Mouse (Mus musculus) lung, postnatal 10 days (tissue): Measurements from ENCODE around the gene Cenpb.
"Not testable (repeated sequence)": the region's sequence is repeated elsewhere in the genome, so short reads cannot be mapped to it uniquely, and the experiment has no call there.

Experiments
- DNase-seq: peaks from one replicate; pipeline ENCODE4 v3.0.0; 2021

The Cenpb gene

GRCm38 (mm10) chr2:131179990-131180587 is at the start of gene Cenpb:
TSS of gene Cenpb (minus strand) at chr2:131180067.
- DNase-seq, result peak; percentile 89

GRCm38 (mm10) chr2:131227243-131227642 is 47.4 kb upstream of the Cenpb start:
- DNase-seq, result no peak

GRCm38 (mm10) chr2:131226669-131227068 is 46.8 kb upstream of the Cenpb start:
- DNase-seq, result not testable (repeated sequence)

- no peak for DNase-seq
Measured at GRCm38 (mm10) chr2:131225178-131225577, 45.3 kb upstream of the Cenpb start.

- no peak for DNase-seq
Measured at GRCm38 (mm10) chr2:131223569-131223968, 43.7 kb upstream of the Cenpb start.

- no peak for DNase-seq
Measured at GRCm38 (mm10) chr2:131222562-131222961, 42.7 kb upstream of the Cenpb start.

- DNase-seq, result no peak
Measured at GRCm38 (mm10) chr2:131221853-131222515, 42.1 kb upstream of the Cenpb start.

- no peak for DNase-seq
Measured at GRCm38 (mm10) chr2:131220030-131220429, 40.2 kb upstream of the Cenpb start.

- no peak for DNase-seq
Measured at GRCm38 (mm10) chr2:131215941-131216858, 36.3 kb upstream of the Cenpb start.

- DNase-seq, result no peak
Measured at GRCm38 (mm10) chr2:131213773-131214172, 33.9 kb upstream of the Cenpb start.

GRCm38 (mm10) chr2:131211026-131211615 is 31.3 kb upstream of the Cenpb start:
- DNase-seq, result peak; percentile 53

GRCm38 (mm10) chr2:131209969-131210792 is 30.3 kb upstream of the Cenpb start:
- peak; percentile 97 for DNase-seq

GRCm38 (mm10) chr2:131209125-131209795 is 29.4 kb upstream of the Cenpb start:
- peak; percentile 37 for DNase-seq

GRCm38 (mm10) chr2:131208356-131208755 is 28.5 kb upstream of the Cenpb start:
- DNase-seq, result no peak

- no peak for DNase-seq
Measured at GRCm38 (mm10) chr2:131206778-131207177, 26.9 kb upstream of the Cenpb start, which contains the start of gene Ap5s1. TSS of gene Ap5s1 (plus strand) at chr2:131207078.

- DNase-seq, result no peak
Measured at GRCm38 (mm10) chr2:131205521-131206182, 25.8 kb upstream of the Cenpb start.

GRCm38 (mm10) chr2:131204410-131204981 is 24.6 kb upstream of the Cenpb start:
- peak; percentile 98 for DNase-seq

- DNase-seq, result peak; percentile 27
Measured at GRCm38 (mm10) chr2:131203816-131204409, 24.0 kb upstream of the Cenpb start.

- DNase-seq, result no peak
Measured at GRCm38 (mm10) chr2:131201262-131201661, 21.4 kb upstream of the Cenpb start.

- no peak for DNase-seq
Measured at GRCm38 (mm10) chr2:131200710-131201109, 20.8 kb upstream of the Cenpb start.
